Mouse (Mus musculus) layer of hippocampus, adult 8-10 months (tissue): ENCODE data around the gene Csnk1d. TPM values are rescaled to one million over a fixed set of nuclear protein-coding genes. Genes with fewer than 3 reads are reported as not detected.
A peak's percentile ranks its signal among the peaks of the same experiment; 100 is the strongest.

Experiments
- DNase-seq, 2 experiments: peaks; one replicate each; pipeline ENCODE4 v3.0.0; 2022; ENCODE audit warnings: low spot score in 2 of 2
- total RNA-seq, 4 experiments: library from RNA; stranded (reverse); gene quantifications; 2 replicates each; pipeline ENCODE4 v1.2.4; 2022

Gene Csnk1d
- total RNA-seq = 100 to 1,000 TPM; 120 to 153 (median 134) TPM

GRCm38 (mm10) chr11:120990951-120991526, at the start of gene Csnk1d:
Gene Csnk1d (minus strand): TSS chr11:120991330.
- peak; percentile 94 to 99 for DNase-seq

GRCm38 (mm10) chr11:121039302-121039701, 48.2 kb upstream of the Csnk1d start, which contains the start of gene Cd7:
Gene Cd7 (minus strand): TSS chr11:121039418.
- no peak for DNase-seq

GRCm38 (mm10) chr11:121038366-121039240, 47.5 kb upstream of the Csnk1d start:
- no peak for DNase-seq

- DNase-seq = no peak
Measured at GRCm38 (mm10) chr11:121033118-121033517, 42.0 kb upstream of the Csnk1d start.

GRCm38 (mm10) chr11:121027259-121027658, 36.1 kb upstream of the Csnk1d start:
- DNase-seq = no peak

DNA sequence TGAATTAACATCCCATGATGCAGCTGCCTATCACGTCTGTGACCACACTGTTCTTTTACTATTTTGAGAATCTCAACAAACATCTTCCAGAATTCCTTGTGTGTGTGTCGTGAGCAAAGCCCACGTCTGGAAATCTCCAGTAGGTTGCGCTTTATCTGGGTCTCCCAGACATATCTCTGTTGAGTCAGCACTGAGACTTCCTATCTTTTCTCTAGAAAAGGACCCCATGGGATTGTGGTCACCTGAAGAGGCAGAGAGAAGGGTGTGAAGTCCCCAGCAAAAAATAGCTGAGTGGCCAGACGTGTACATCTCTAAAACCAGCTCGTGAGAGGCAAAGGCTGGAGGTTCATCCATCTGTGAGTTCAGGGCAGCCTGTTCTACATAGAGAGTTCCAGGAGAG, 33.0 kb upstream of the Csnk1d start:
- no peak for DNase-seq

DNA sequence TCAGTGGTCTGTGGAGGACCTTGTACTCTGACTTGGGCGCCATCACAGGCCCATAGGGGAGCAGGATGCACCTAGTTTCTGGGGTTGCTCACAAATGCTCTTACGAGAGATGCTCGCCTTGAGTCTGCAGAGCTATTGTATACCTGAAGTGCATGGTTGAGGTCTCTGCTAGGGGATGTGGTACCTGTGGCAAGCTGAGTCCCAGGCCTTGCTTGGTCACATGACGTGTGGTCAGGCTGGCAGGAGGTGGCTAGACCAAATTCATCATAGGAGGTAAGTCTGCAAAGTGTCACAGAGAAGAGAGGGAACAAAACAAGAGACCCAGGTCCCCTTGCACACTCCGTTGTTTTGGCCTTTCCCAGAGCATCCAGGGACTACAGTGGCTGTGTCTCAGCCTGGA, 28.4 kb upstream of the Csnk1d start:
- DNase-seq = no peak

DNA sequence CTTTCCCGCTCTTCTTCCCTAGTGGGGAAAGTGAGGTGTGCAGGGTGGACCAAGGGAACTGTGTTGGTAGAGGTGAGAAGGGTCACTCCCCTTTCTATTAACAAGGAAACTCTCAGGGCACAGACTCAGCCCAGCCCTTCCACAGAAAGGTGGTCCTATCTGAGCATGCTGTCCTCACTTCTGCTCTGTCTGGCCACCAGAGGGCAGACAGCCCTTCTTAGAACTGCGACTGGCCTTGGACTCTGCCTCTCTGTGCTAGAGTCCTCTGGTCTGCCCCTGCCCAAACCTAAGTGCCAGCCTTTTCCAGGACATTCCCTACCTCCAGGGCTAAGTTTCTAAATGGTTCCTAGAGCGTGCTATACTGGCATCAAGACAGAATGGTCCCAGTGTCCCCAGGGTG, 26.6 kb upstream of the Csnk1d start:
- peak in 1 of 2 experiments; percentile 37 for DNase-seq

DNA sequence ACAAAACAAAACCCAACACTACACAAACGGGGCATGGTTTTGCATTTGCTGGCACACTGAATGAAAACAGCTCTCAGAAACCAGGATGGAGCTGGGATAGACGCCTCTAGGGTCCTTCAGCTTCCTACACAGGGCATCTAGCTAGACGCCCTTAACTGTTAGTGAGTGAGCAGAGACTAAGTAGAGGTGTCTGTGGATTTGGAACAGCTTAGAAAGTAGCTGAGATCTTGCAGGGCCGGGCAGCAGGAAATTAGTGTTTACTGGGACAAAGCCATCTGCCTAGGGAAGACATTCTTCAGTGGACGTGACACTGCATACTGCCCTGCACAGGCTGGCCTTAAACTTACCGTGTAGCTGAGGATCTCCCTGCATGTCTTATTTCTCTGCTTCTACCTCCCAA, 24.3 kb upstream of the Csnk1d start:
- no peak for DNase-seq

DNA sequence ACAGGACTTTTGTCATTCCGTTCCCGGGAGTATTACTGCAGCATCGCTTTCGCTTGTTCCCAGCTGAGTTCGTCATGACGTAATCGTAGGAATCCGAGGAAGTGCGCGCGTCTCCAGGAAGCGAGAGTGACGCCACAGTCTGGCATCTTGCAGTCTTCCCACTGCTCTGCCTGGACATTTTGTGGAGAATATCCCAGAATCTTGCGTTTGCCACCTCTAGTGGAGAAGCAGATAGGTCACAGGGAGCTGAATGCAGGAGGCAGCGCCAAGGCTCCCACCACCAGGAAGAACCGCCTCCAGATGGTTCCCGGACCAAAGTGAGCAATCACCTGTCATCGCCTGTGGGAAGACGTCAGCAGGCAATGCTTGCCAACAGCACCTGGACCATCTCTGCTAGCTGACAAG, 23.8 kb upstream of the Csnk1d start:
- DNase-seq = no peak

GRCm38 (mm10) chr11:121013656-121014055, 22.5 kb upstream of the Csnk1d start:
- DNase-seq = no peak

DNA sequence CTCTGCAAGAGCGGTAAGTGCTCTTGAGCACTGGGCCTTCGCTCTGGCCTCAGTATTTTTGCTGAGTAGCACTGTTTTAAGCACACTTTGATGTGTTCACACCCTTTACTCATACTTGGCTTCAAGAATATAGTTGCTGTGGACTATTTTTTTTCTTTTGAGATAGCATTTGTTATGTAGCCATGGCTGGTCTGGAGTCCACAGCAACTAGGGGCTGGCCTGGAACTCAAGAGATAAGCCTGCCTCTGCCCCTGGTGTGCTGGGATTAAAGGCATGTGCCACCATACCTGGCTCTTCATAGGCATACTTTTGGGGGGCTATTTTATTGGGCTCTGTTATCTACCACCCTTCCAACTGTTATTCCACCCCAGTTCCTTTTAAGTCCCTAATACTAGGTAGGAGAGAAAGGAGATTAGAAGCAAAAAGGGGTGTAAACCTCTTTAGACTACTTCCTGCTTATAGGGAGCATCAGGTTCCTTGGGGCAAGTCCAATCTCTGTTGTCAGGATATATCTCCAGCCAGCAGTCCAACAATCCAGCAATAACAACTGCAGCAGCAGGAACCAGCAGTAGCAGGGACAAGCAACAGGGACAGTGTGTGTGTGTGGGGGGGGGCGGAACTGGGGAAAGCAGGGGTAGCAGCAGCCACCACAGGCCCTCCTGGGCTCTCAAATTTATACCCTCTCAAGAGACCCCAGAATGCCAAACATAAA, 19.1 kb upstream of the Csnk1d start:
- DNase-seq = no peak

GRCm38 (mm10) chr11:121006184-121006583, 15.1 kb upstream of the Csnk1d start:
- no peak for DNase-seq

DNA sequence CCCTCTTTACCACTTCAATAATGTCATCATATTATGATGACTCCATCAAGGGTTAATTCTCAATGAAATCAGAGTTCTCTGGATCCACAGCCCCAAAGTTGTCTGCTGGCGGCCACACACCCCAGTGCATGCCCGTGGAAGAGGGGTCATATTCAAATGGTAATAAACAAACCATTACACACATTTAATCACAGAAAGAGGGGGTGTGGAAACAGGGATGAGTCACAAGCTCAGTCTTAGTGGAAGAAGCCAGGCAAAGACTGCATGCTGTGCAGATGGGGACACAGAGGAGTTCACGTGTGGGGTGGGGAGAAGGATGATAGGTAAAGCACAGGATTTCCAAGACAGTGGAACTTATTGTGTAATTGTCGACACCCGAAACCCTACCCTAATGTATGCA, 13.2 kb upstream of the Csnk1d start:
- no peak for DNase-seq

DNA sequence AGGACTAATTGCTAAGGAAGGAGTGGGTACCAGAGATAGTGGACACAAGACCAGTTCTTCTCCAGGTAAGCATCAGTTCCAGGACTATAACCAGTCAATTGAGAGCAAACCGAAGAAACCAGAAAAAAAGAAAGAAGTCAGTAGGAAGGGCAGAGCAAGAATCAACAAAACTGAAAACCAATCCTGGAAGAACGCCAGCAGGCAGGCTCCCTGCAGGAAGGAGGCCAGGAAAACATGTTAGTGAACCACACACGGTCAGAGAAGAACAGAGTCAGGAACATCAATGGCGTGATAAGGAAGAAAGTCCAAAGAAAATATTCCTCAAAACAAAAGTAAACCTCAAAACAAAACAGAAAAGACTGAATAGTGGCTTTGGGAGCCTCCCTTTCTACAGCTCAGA, 10.8 kb upstream of the Csnk1d start:
- DNase-seq = no peak

DNA sequence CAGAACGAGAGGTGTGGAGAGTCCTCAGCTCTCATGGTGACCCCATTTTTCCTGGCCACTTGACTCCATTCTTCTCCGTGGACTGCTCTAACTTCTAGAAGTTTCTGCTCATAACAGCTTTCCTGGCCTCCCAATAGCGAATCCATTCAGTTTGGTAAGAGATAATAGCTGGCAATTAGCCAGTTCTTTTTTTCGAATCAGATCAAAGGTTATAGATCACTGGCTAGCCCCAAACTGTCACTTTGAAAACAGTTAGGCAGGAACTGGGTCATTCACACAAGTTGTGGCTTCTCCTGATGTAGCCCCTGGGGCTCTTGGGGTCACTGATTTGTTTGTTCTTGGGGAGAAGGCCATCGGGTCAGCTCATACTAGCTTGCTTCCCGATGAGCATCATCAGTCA, 3.6 kb upstream of the Csnk1d start:
- DNase-seq = no peak

GRCm38 (mm10) chr11:120993586-120993985, 2.5 kb upstream of the Csnk1d start:
- DNase-seq = no peak

DNA sequence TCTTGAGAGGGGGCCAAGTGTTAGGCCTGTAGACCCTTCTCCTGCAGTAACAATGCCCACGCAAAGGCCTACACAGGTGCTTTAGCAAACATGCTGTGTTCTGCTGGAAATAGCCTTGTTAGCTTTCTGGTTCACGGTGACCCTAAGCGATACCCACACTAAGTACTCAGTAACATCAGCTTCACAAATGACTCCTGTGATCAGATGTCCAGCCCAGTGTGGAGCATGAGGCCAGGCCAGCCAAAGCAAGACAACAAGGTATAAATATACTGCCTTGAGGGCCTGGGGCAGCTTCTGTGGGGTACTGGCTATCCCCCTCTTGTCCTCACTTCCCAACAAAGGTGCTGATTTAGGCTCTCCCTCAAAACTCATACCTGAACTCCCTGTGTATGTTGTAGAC, 1.9 kb upstream of the Csnk1d start:
- DNase-seq = no peak

DNA sequence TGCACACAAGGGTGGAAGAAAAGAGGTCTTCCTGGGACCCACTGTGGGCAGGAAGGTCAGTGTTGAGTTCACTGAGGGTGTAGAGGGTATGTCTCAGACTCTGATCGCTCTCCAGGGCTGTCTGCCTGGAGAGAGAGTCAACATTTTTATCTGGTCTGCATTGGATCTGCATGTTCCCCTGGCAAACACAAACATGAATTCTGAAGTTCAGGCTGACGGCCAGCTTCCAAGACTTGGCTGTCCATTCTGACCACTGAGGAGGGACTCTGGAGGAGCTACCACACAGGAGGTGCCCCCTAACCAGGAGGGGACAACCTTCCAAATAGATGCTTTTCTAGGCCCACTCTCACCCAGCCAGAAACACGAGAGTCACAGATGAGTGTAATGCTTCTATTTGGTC, 661 bp upstream of the Csnk1d start:
- no peak for DNase-seq

DNA sequence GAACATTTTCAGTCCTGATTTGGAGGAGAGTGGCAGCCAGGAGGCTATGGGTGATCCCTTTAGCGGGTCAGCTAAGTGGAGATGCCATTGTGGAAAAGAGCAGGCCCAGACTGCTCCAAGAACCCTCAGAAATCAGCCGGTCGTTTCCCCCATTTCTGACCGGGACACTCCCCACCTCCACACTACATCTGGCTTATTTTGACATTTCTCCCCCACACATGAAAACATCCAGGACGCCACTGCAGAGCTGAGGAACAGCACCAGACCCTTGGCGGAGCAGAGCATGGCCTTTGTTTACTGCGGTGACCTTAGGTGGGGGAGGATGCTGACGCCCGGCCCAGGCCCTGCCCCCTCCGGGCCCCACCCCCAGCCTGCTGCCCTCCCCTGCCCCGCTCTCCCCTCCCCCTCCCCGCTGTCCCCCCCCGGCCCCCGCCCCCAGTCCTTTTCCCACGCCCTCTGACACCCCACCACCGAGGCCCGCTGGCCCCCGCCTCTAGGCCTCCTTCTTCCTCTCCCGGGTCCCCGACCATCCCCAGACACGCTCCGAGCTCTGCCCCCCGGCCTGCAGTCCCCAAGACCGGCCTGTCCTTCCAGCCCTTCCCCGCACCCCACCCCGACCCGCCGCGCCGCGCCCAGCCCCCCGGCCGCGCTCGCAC, 876 bp downstream of the Csnk1d start:
- DNase-seq = no peak

- DNase-seq = no peak
Measured at GRCm38 (mm10) chr11:120989523-120989922, 1.6 kb downstream of the Csnk1d start.

- no peak for DNase-seq
Measured at GRCm38 (mm10) chr11:120988410-120988809, 2.7 kb downstream of the Csnk1d start.
